Mouse (Mus musculus) ES-E14 (cell line): ENCODE results near the gene Slc28a2. TPM values are rescaled to one million over a fixed set of nuclear protein-coding genes. Genes with fewer than 3 reads are reported as not detected.
A peak's percentile ranks its signal among the peaks of the same experiment; 100 is the strongest.
"Not testable (repeated sequence)": the region's sequence is repeated elsewhere in the genome, so short reads cannot be mapped to it uniquely, and the experiment has no call there.

Experiments used
- DNase-seq: peaks from one replicate; pipeline ENCODE4 v3.0.0-alpha.2; 2013; ENCODE audit warnings: low read depth, low spot score
- H3K27ac ChIP-seq: 2 replicates; pipeline ENCODE4 v1.5.1; 2012; ENCODE audit warnings: low read depth, mild to moderate bottlenecking, low read length, moderate library complexity, mixed read lengths; ENCODE audit not compliant: poor library complexity, insufficient read depth, severe bottlenecking
- H3K36me3 ChIP-seq: 2 replicates; pipeline ENCODE4 v1.6.1; 2012; ENCODE audit warnings: mild to moderate bottlenecking, low read length, moderate library complexity, mixed read lengths; ENCODE audit not compliant: control insufficient read depth, poor library complexity, insufficient read depth, severe bottlenecking
- H3K4me1 ChIP-seq, 2 experiments: fragments of 150-350 bp in 1 of 2; sonication (generic) in 1 of 2; 2 replicates each; pipeline ENCODE4 v1.6.1; 2012; ENCODE audit warnings: low read length in 2 of 2, mild to moderate bottlenecking in 1 of 2, mixed read lengths in 1 of 2; ENCODE audit not compliant: control insufficient read depth in 2 of 2, insufficient read depth in 2 of 2, poor library complexity in 1 of 2
- H3K4me3 ChIP-seq, 2 experiments: fragments of 150-350 bp in 1 of 2; sonication (generic) in 1 of 2; 2 replicates each; pipeline ENCODE4 v1.5.1; 2012; ENCODE audit warnings: low read length in 2 of 2, low read depth in 1 of 2, mild to moderate bottlenecking in 1 of 2, mixed read lengths in 1 of 2; ENCODE audit not compliant: insufficient read depth in 1 of 2, poor library complexity in 1 of 2, severe bottlenecking in 1 of 2
- H3K9ac ChIP-seq: 2 replicates; pipeline ENCODE4 v1.6.1; 2012; ENCODE audit warnings: low read depth, mild to moderate bottlenecking, low read length, mixed read lengths; ENCODE audit not compliant: poor library complexity, insufficient read depth, severe bottlenecking
- H3K9me3 ChIP-seq: fragments of 150-350 bp; sonication (generic); 2 replicates; pipeline ENCODE4 v1.6.1; 2012; ENCODE audit warnings: low read depth, mild to moderate bottlenecking, low read length; ENCODE audit not compliant: control insufficient read depth, insufficient read depth
- CHD2 ChIP-seq: IDR thresholded peaks from 2 replicates; pipeline ENCODE4 v1.6.1; 2014; ENCODE audit warnings: mild to moderate bottlenecking, low read depth, low read length, inconsistent platforms
- HCFC1 ChIP-seq: IDR thresholded peaks from 2 replicates; pipeline ENCODE4 v1.6.1; 2012; ENCODE audit warnings: low read length, inconsistent platforms, borderline replicate concordance; ENCODE audit not compliant: insufficient read depth
- MAFK ChIP-seq: IDR thresholded peaks from 2 replicates; pipeline ENCODE4 v1.6.1; 2014; ENCODE audit warnings: mild to moderate bottlenecking, low read depth, low read length, inconsistent platforms; ENCODE audit not compliant: insufficient read depth
- ZC3H11A ChIP-seq: IDR thresholded peaks from 2 replicates; pipeline ENCODE4 v1.6.1; 2012; ENCODE audit warnings: low read depth, mild to moderate bottlenecking, inconsistent platforms, low read length, borderline replicate concordance
- ZNF384 ChIP-seq: IDR thresholded peaks from 2 replicates; pipeline ENCODE4 v1.6.1; 2012; ENCODE audit warnings: low read depth, low read length, inconsistent platforms
- in situ Hi-C, 2 experiments: fragments of 600-800 bp; cut with MboI; formaldehyde crosslinking; loops; one replicate each; pipeline ENCODE4 v1.15.1; 2025; ENCODE audit warnings: low sequenced_read_pairs in 2 of 2, inconsistent platforms in 1 of 2; ENCODE audit not compliant: unreplicated experiment in 2 of 2
- total RNA-seq: library from RNA; depleted of rRNA; stranded (reverse); fragments of 300-350 nt; gene quantifications from 2 replicates; pipeline ENCODE4 v1.2.3, GENCODE M21; 2012

Gene Slc28a2
- total RNA-seq, 1 experiment, result 0.36 TPM

- Histone ChIP-seq H3K9me3 (no peaks in the 10 kb centered on the region), H3K4me1 (0 out of 4 replicates have a peak, but pooled peaks cover 0 to 3% of the 10 kb centered on the region in 2 experiments), H3K9ac (no peak overlapping the region), H3K36me3 (no peaks in the 10 kb centered on the region), H3K4me3 (peak overlapping the region in 1 of 2 experiments; percentile 48; a peak in 2 of 4 replicates), H3K27ac (no peak overlapping the region)
- peak; percentile 78 for DNase-seq
- TF ChIP-seq CHD2 (no peak), ZNF384 (peak; percentile 96), ZC3H11A (peak; percentile 73)
- in situ Hi-C loops, result no loop called here
These were observed 45.4 kb upstream of the Slc28a2 start for GRCm38 (mm10) chr2:122380768-122381311.

DNA sequence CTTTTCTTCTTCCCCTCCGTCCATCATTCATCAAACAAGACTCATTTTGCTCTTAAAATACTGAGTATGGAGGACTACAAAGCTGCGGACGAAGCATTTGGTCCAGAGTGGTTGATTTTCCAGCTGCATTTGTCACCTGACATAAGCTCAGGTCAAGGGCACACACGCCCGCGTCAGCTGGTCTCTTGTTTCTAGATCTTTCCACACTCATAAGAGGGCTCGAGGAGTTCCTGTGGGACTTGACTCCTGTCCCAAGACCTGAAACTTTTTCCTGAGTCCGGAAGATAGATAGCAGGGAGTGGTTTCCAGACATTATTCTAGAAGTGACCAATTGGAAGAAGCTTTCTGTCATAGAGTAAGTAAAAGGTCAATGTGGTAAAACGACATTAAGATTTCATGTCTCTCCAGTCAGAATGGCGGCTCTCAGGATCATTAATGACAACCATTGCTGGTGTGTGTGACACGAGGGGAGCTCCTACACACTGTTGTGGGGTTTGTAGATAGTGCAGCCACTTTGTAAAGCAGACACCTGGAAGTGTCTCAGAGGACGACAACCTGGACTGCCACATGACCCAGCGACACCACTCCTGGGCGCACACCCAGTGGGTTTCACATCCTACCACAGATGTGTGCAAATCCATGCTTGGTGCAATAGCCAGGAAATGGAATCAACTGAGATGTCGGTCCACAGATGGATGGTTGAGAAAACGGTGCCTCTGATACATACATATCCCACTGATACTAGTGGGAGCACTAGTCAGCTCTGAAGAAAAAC lies 44.8 kb upstream of the Slc28a2 start:
- Histone ChIP-seq H3K9ac (no peak overlapping the region), H3K4me3 (no peak overlapping the region), H3K9me3 (no peaks in the 10 kb centered on the region), H3K36me3 (no peaks in the 10 kb centered on the region), H3K27ac (no peak overlapping the region), H3K4me1 (0 out of 4 replicates have a peak, but pooled peaks cover 0 to 3% of the 10 kb centered on the region in 2 experiments)
- TF ChIP-seq CHD2 (no peak), HCFC1 (no peak), ZC3H11A (no peak), MAFK (no peak), ZNF384 (no peak)
- DNase-seq, result no peak
- in situ Hi-C loops, result no loop called here

GRCm38 (mm10) chr2:122382121-122382520 lies 44.2 kb upstream of the Slc28a2 start:
- Histone ChIP-seq H3K9me3 (no peaks in the 10 kb centered on the region), H3K4me3 (no peak overlapping the region), H3K4me1 (0 out of 4 replicates have a peak, but pooled peaks cover 0 to 3% of the 10 kb centered on the region in 2 experiments), H3K27ac (no peak overlapping the region), H3K9ac (no peak overlapping the region), H3K36me3 (no peaks in the 10 kb centered on the region)
- DNase-seq, result no peak
- TF ChIP-seq ZC3H11A (no peak), CHD2 (no peak), HCFC1 (no peak), MAFK (no peak), ZNF384 (no peak)
- in situ Hi-C loops, result no loop called here

- in situ Hi-C loops, result no loop called here
- no peak for TF ChIP-seq ZC3H11A
- TF ChIP-seq CHD2, result no peak
- no peak for TF ChIP-seq HCFC1
- TF ChIP-seq MAFK, result no peak
- no peak for TF ChIP-seq ZNF384
- H3K4me3 ChIP-seq, result no peak overlapping the region
- DNase-seq, result no peak
- 0 out of 4 replicates have a peak, but pooled peaks cover 0 to 3% of the 10 kb centered on the region in 2 experiments for H3K4me1 ChIP-seq
- no peak overlapping the region for H3K27ac ChIP-seq
- H3K9ac ChIP-seq, result no peak overlapping the region
- no peaks in the 10 kb centered on the region for H3K9me3 ChIP-seq
- H3K36me3 ChIP-seq, result no peaks in the 10 kb centered on the region
These were observed 41.2 kb upstream of the Slc28a2 start for GRCm38 (mm10) chr2:122385095-122385494.

- H3K4me3 ChIP-seq, H3K9me3 ChIP-seq, H3K4me1 ChIP-seq, H3K27ac ChIP-seq, DNase-seq, H3K9ac ChIP-seq, H3K36me3 ChIP-seq, in situ Hi-C loops: not testable (repeated sequence)
These were observed 39.1 kb upstream of the Slc28a2 start for GRCm38 (mm10) chr2:122387135-122387534.
